Mouse (Mus musculus) heart, adult 2 months (tissue): ENCODE results near the gene Arid4b.

Experiments
- CTCF ChIP-seq: fragments of 200-600 bp; IDR thresholded peaks from 2 replicates; pipeline ENCODE4 v1.8.1; 2022; ENCODE audit warnings: antibody characterized with exemption, mild to moderate bottlenecking, moderate library complexity
- EP300 ChIP-seq: fragments of 200-500 bp; IDR thresholded peaks from 2 replicates; pipeline ENCODE4 v1.6.1; 2011; ENCODE audit warnings: low read depth, low read length, control low read depth; ENCODE audit not compliant: insufficient read depth
- POLR2A ChIP-seq: fragments of 200-500 bp; IDR thresholded peaks from 2 replicates; pipeline ENCODE4 v1.6.1; 2011; ENCODE audit warnings: mild to moderate bottlenecking, low read depth, low read length, control low read depth; ENCODE audit not compliant: insufficient read depth

- no peak for TF ChIP-seq POLR2A
- TF ChIP-seq CTCF, result no peak
- no peak for TF ChIP-seq EP300
These were observed 2.7 kb downstream of the Arid4b start for GRCm38 (mm10) chr13:14065701-14066100.
